Mouse (Mus musculus): Measurements from ENCODE around the gene Nkiras1.

The Nkiras1 gene

GRCm38 (mm10) chr14:18274526-18274925, 3.6 kb downstream of the Nkiras1 start:
- no peak for DNase-seq (ENCODE audit: low spot score in 2 of 2)

GRCm38 (mm10) chr14:18280375-18280774, 9.4 kb downstream of the Nkiras1 start:
- no peak for DNase-seq (ENCODE audit: low spot score in 2 of 2)

- peak in 1 of 2 experiments; percentile 37 for DNase-seq (ENCODE audit: low spot score in 2 of 2)
These were observed 13.6 kb downstream of the Nkiras1 start for GRCm38 (mm10) chr14:18284581-18284980.

GRCm38 (mm10) chr14:18285476-18285875, 14.5 kb downstream of the Nkiras1 start:
- no peak for DNase-seq (ENCODE audit: low spot score in 2 of 2)

GRCm38 (mm10) chr14:18286441-18286840, 15.5 kb downstream of the Nkiras1 start:
- no peak for DNase-seq (ENCODE audit: low spot score in 2 of 2)

GRCm38 (mm10) chr14:18287391-18287790, 16.5 kb downstream of the Nkiras1 start:
- no peak for DNase-seq (ENCODE audit: low spot score in 2 of 2)

GRCm38 (mm10) chr14:18292111-18292510, 21.2 kb downstream of the Nkiras1 start:
- no peak for DNase-seq (ENCODE audit: low spot score in 2 of 2)

- no peak for DNase-seq (ENCODE audit: low spot score in 2 of 2)
These were observed 21.6 kb downstream of the Nkiras1 start for GRCm38 (mm10) chr14:18292578-18292977.

GRCm38 (mm10) chr14:18297441-18297840, 26.5 kb downstream of the Nkiras1 start:
- no peak for DNase-seq (ENCODE audit: low spot score in 2 of 2)

- DNase-seq (ENCODE audit: low spot score in 2 of 2): no peak
These were observed 27.9 kb downstream of the Nkiras1 start for GRCm38 (mm10) chr14:18298874-18299273.

- no peak for DNase-seq (ENCODE audit: low spot score in 2 of 2)
These were observed 29.7 kb downstream of the Nkiras1 start for GRCm38 (mm10) chr14:18300676-18301075.

- DNase-seq (ENCODE audit: low spot score in 2 of 2): no peak
These were observed 30.7 kb downstream of the Nkiras1 start for GRCm38 (mm10) chr14:18301591-18301990.

GRCm38 (mm10) chr14:18302750-18303149, 31.8 kb downstream of the Nkiras1 start:
- DNase-seq (ENCODE audit: low spot score in 2 of 2): no peak

- peak; percentile 55 to 59 for DNase-seq (ENCODE audit: low spot score in 2 of 2)
These were observed 32.3 kb downstream of the Nkiras1 start for GRCm38 (mm10) chr14:18303262-18303661.

GRCm38 (mm10) chr14:18304165-18304564, 33.2 kb downstream of the Nkiras1 start:
- no peak for DNase-seq (ENCODE audit: low spot score in 2 of 2)

- no peak for DNase-seq (ENCODE audit: low spot score in 2 of 2)
These were observed 46.8 kb downstream of the Nkiras1 start for GRCm38 (mm10) chr14:18317457-18318411.

- DNase-seq (ENCODE audit: low spot score in 2 of 2): peak; percentile 9 to 16
These were observed 56.2 kb downstream of the Nkiras1 start for GRCm38 (mm10) chr14:18326968-18327672.

GRCm38 (mm10) chr14:18330789-18331692, 60.1 kb downstream of the Nkiras1 start:
- peak; percentile 14 to 29 for DNase-seq (ENCODE audit: low spot score in 2 of 2)

GRCm38 (mm10) chr14:18331693-18332131, 60.8 kb downstream of the Nkiras1 start, which contains the start of gene Ube2e1:
TSS of gene Ube2e1 (minus strand) at chr14:18331859.
- DNase-seq (ENCODE audit: low spot score in 2 of 2): peak; percentile 69 to 82

All from heart, adult 9 months (tissue).